Mouse (Mus musculus) ES-CJ7 (cell line): ENCODE measurements at regions not wholly inside any gene's neighbourhood (a gene's known extent, or its start where the extent isn't known, plus 50 kb on each side); places are given as distances from the start of the nearest gene placed in this dataset.

Experiments used
- DNase-seq: peaks from one replicate; pipeline ENCODE4 v3.0.0; 2011; ENCODE audit warnings: low read depth, low spot score

DNA sequence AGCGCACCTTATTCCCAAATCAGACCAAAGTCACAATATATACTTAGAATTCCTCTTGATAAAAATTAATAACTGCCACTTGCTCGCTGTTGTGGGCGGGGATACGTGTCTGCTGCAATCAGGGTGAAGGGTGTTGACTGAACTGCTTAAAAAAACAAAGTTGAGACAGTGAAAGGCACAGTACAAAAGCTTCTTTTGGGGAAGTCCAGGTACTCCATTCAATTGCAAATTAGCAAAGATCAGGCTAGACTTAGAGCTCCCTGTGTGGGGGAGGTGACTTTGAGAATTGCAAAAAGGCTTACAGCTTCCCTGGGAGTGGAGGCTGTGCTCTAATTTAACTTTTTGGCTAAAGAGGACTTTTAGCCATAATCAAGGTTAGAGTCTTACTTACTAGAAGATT, 114.4 kb downstream of the Scgb2b7 start:
- peak; percentile 62 for DNase-seq
